Mouse (Mus musculus): Measurements from ENCODE around the gene P2ry12.
A peak's percentile ranks its signal among the peaks of the same experiment; 100 is the strongest.

P2ry12 gene

GRCm38 (mm10) chr3:59187336-59187735 is 75.3 kb downstream of the P2ry12 start:
- DNase-seq (ENCODE audit: inconsistent age in 2 of 2, low spot score in 1 of 2): no peak

GRCm38 (mm10) chr3:59185662-59186061 is 77.0 kb downstream of the P2ry12 start:
- no peak for DNase-seq (ENCODE audit: inconsistent age in 2 of 2, low spot score in 1 of 2)

- no peak for DNase-seq (ENCODE audit: inconsistent age in 2 of 2, low spot score in 1 of 2)
Measured at GRCm38 (mm10) chr3:59182129-59182528, 80.5 kb downstream of the P2ry12 start.

GRCm38 (mm10) chr3:59181134-59181533 is 81.5 kb downstream of the P2ry12 start:
- DNase-seq (ENCODE audit: inconsistent age in 2 of 2, low spot score in 1 of 2): no peak

GRCm38 (mm10) chr3:59176871-59177270 is 85.8 kb downstream of the P2ry12 start:
- peak in 1 of 2 experiments; percentile 49 for DNase-seq (ENCODE audit: inconsistent age in 2 of 2, low spot score in 1 of 2)

- DNase-seq (ENCODE audit: inconsistent age in 2 of 2, low spot score in 1 of 2): peak; percentile 40 to 86
Measured at GRCm38 (mm10) chr3:59175234-59175633, 87.4 kb downstream of the P2ry12 start.

GRCm38 (mm10) chr3:59174426-59175154 is 88.1 kb downstream of the P2ry12 start:
- no peak for DNase-seq (ENCODE audit: inconsistent age in 2 of 2, low spot score in 1 of 2)

- no peak for DNase-seq (ENCODE audit: inconsistent age in 2 of 2, low spot score in 1 of 2)
Measured at GRCm38 (mm10) chr3:59169921-59170627, 92.6 kb downstream of the P2ry12 start.

GRCm38 (mm10) chr3:59169215-59169614 is 93.5 kb downstream of the P2ry12 start:
- peak in 1 of 2 experiments; percentile 61 for DNase-seq (ENCODE audit: inconsistent age in 2 of 2, low spot score in 1 of 2)

GRCm38 (mm10) chr3:59168476-59168875 is 94.2 kb downstream of the P2ry12 start:
- no peak for DNase-seq (ENCODE audit: inconsistent age in 2 of 2, low spot score in 1 of 2)

- DNase-seq (ENCODE audit: inconsistent age in 2 of 2, low spot score in 1 of 2): no peak
Measured at GRCm38 (mm10) chr3:59167417-59168054, 95.1 kb downstream of the P2ry12 start.
